Mouse (Mus musculus): ENCODE results near the gene Sf3a1. TPM values are rescaled to one million over a fixed set of nuclear protein-coding genes. Genes with fewer than 3 reads are reported as not detected.
"Not testable (repeated sequence)": the region's sequence is repeated elsewhere in the genome, so short reads cannot be mapped to it uniquely, and the experiment has no call there.

The Sf3a1 gene
- total RNA-seq, 1 experiment from 2014 or later = 15.3 TPM

- ATAC-seq (replicated peaks; ENCODE audit: insufficient number of reproducible peaks, low FRiP score, low TSS enrichment, poor library complexity, severe bottlenecking) = no peak
Observed at GRCm38 (mm10) chr11:4177716-4178115, 17.6 kb downstream of the Sf3a1 start.

DNA sequence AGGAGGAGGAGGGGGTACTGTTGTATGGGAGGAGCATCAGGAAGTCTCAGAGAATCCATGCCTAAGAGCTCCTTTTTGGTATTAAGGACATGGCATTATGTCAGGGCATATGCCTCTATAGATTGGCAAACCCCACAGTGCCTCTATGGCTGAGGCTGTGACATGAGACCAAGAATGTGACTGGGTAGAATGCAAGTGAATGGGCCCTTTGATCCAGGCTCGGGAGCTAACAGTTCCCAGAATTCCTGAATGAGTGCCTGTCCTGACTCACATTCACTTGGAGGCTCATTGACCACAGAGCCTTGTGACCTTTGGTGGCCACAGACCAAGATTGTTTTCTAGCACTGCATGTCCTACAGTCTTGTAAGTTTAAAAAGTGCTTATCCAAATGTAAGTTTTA is 21.9 kb downstream of the Sf3a1 start:
- no peak for ATAC-seq (replicated peaks; ENCODE audit: insufficient number of reproducible peaks, low FRiP score, low TSS enrichment, poor library complexity, severe bottlenecking)

- no peak for ATAC-seq (replicated peaks; ENCODE audit: insufficient number of reproducible peaks, low FRiP score, low TSS enrichment, poor library complexity, severe bottlenecking)
Observed at GRCm38 (mm10) chr11:4183511-4183910, 23.4 kb downstream of the Sf3a1 start.

DNA sequence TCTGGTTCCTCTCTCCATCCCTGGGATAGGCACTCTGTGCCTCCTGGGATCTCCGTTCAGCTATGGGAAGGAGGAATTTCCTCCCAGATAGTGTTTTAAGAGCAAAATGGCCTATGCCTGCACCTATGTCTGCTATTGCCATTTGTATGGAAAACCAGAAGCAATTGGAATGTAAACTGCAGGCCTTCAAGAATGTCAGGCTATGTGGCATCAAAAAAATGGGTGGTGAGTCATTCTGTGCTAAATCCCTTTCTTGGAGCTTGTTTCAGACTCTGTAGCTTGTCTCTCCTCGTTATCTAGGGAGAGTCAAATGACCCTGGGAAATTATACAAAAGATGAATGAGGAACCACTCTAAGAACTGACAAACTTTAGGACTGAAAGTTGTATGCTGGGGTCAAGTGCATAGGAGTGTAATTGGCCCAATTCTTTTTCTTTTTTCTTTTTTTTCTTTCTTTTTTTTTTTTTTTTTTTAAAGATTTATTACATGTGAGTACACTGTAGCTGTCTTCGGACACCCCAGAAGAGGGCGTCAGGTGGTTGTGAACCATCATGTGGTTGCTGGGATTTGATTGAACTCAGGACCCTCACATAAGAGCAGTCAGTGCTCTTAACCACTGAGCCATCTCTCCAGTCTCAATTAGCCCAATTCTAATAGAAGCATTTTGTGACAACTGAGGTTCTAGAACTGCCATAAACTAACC is 24.3 kb downstream of the Sf3a1 start:
- no peak for ATAC-seq (replicated peaks; ENCODE audit: insufficient number of reproducible peaks, low FRiP score, low TSS enrichment, poor library complexity, severe bottlenecking)

GRCm38 (mm10) chr11:4185480-4185879 is 25.3 kb downstream of the Sf3a1 start:
- not testable (repeated sequence) for ATAC-seq (replicated peaks; ENCODE audit: insufficient number of reproducible peaks, low FRiP score, low TSS enrichment, poor library complexity, severe bottlenecking)

- peak; percentile 99 for ATAC-seq (replicated peaks; ENCODE audit: insufficient number of reproducible peaks, low FRiP score, low TSS enrichment, poor library complexity, severe bottlenecking)
Observed at GRCm38 (mm10) chr11:4186486-4187317, 26.6 kb downstream of the Sf3a1 start, which contains the start of gene Tbc1d10a. Tbc1d10a (plus strand) TSS chr11:4186789.

DNA sequence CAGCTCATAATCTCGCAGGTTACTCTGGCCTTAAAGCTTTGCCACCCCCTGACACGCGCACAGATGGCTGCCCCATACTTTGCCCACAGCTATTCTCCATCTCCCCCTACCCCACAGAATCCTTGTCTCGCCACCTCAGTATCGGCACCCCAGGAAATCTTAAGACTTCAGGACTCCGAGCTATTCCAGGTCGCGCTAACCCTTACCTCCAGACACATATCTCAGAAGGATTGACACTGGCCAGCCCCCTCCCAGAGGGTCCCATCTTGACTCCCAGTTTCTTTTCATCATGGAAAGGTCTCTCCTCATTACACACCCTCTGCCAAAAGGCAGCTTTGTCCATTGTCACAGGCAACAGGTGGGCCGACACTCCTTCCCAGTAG is 27.2 kb downstream of the Sf3a1 start:
- no peak for ATAC-seq (replicated peaks; ENCODE audit: insufficient number of reproducible peaks, low FRiP score, low TSS enrichment, poor library complexity, severe bottlenecking)

DNA sequence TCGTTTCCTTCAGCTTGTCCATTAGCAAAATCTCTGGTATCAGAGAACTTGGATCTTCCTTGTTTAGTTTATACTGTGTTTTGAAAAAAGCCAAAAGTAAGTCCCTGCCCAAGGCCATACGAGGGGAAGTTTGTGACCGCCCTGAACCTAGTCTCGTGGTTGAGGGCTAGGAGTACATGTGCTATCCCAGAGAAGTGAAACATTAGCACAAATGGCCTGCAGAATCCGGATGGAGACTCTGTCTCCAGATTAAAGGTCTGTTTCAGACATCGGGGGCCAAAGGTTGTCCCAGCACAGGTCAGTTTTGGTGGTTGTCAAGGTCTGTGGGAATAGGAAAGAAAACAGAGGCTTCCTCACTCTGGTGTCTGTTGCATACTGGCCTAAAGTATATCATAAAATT is 29.0 kb downstream of the Sf3a1 start:
- no peak for ATAC-seq (replicated peaks; ENCODE audit: insufficient number of reproducible peaks, low FRiP score, low TSS enrichment, poor library complexity, severe bottlenecking)

- no peak for ATAC-seq (replicated peaks; ENCODE audit: insufficient number of reproducible peaks, low FRiP score, low TSS enrichment, poor library complexity, severe bottlenecking)
Observed at GRCm38 (mm10) chr11:4190677-4191076, 30.5 kb downstream of the Sf3a1 start.

- no peak for ATAC-seq (replicated peaks; ENCODE audit: insufficient number of reproducible peaks, low FRiP score, low TSS enrichment, poor library complexity, severe bottlenecking)
Observed at GRCm38 (mm10) chr11:4192757-4193156, 32.6 kb downstream of the Sf3a1 start.

- ATAC-seq (replicated peaks; ENCODE audit: insufficient number of reproducible peaks, low FRiP score, low TSS enrichment, poor library complexity, severe bottlenecking) = no peak
Observed at GRCm38 (mm10) chr11:4193420-4193819, 33.3 kb downstream of the Sf3a1 start.

DNA sequence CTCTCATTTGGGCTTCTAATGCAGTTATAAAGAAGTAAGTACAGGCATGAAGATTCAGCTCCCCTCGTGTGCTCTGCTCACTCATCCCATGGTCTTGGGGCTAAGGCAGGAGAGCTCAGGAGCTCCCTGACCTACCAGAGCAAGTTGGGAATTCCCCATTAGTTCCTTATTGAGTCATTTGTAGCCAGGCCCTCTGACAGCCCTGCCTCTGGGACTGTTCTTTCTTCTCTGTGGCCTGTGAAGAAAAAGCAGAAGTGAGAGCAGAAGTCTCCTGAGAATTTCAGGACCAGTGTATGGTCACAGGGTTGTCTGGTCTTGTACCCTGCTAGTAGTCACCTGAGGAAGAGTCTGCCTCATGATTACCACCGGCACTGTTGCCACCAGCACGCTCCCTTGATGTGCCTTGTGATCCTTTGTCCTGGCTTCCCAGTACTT is 35.5 kb downstream of the Sf3a1 start:
- peak; percentile 87 for ATAC-seq (replicated peaks; ENCODE audit: insufficient number of reproducible peaks, low FRiP score, low TSS enrichment, poor library complexity, severe bottlenecking)

DNA sequence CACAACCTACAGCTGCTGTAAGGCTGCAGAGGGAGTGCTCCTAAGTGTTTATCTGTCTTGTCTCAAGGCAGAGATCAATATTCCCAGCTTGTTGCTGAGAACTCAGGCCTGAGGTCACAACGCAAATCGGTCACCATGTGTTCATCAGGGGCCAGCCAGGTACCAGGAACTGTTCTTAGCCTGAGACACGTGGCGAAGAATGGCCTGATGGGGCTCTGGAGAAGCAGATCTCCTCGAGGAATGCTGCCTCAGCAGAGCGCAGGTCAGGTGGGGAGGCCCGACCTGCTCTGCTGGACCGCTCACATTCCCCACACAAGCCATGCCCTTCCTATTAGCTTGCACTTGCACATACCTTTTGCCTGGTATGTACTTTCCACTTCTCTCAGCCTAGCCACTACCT is 36.5 kb downstream of the Sf3a1 start:
- ATAC-seq (replicated peaks; ENCODE audit: insufficient number of reproducible peaks, low FRiP score, low TSS enrichment, poor library complexity, severe bottlenecking) = no peak

DNA sequence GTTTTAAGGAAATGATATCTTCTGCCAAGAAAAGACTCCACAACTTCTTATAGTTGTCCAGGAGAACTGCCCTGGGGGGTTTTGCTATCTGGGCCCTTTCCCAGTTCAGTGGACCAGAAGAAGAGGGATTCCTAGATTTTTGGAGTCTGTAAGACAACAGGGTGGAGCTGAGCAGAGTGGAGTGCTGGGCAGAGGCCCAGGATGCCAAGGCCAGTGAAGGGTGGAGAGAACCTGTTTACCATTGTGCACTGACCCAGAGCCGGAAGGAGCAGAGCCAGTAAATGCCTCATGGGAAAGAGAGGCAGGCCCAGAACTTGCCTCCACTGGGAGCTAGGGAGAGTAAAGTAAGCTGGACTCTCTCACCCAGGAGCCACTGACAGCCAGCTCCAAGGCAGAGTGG is 37.5 kb downstream of the Sf3a1 start:
- ATAC-seq (replicated peaks; ENCODE audit: insufficient number of reproducible peaks, low FRiP score, low TSS enrichment, poor library complexity, severe bottlenecking) = no peak

- no peak for ATAC-seq (replicated peaks; ENCODE audit: insufficient number of reproducible peaks, low FRiP score, low TSS enrichment, poor library complexity, severe bottlenecking)
Observed at GRCm38 (mm10) chr11:4201981-4202700, 42.0 kb downstream of the Sf3a1 start.

DNA sequence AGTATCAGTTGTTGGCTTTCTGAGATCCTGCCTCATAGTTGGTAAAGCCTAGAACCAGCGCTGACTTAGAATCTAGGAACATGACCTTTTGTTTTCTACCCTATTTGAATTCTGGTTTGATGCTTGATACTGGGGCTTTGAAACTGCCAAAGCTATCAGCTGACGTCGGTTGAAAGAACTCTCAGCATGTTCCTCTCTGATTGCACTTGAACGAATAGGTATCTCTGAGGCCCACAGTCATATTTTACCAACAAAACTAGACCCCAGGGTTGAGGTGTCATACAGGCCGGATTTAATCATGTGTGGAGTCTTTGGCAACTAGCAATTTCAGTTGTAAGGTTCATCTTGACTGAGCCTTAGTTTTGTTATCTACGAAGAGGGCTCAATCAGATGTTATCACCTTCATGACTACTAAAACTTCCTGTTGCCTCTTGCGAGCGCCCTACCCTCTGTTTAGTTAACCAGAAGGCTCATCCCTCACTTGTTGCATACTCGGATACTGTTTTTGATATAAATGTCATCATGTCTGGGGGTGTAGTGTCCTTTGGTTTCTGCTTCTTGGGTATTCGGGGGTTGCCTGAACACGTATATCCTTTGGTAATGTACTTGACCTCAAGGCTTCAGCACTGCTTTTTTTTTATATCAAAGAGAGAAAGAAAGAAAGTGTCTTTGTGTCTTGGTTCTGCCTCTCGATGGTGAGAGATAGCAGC is 43.0 kb downstream of the Sf3a1 start:
- no peak for ATAC-seq (replicated peaks; ENCODE audit: insufficient number of reproducible peaks, low FRiP score, low TSS enrichment, poor library complexity, severe bottlenecking)

- no peak for ATAC-seq (replicated peaks; ENCODE audit: insufficient number of reproducible peaks, low FRiP score, low TSS enrichment, poor library complexity, severe bottlenecking)
Observed at GRCm38 (mm10) chr11:4203705-4204074, 43.5 kb downstream of the Sf3a1 start.

- no peak for ATAC-seq (replicated peaks; ENCODE audit: insufficient number of reproducible peaks, low FRiP score, low TSS enrichment, poor library complexity, severe bottlenecking)
Observed at GRCm38 (mm10) chr11:4205097-4205655, 45.0 kb downstream of the Sf3a1 start.

- no peak for ATAC-seq (replicated peaks; ENCODE audit: insufficient number of reproducible peaks, low FRiP score, low TSS enrichment, poor library complexity, severe bottlenecking)
Observed at GRCm38 (mm10) chr11:4205951-4206350, 45.8 kb downstream of the Sf3a1 start.
